Mouse (Mus musculus): Measurements from ENCODE around the gene A130010J15Rik. TPM values are rescaled to one million over a fixed set of nuclear protein-coding genes. Genes with fewer than 3 reads are reported as not detected.

The A130010J15Rik gene
- polyA plus RNA-seq, 1 experiment from 2014 or later, result 13.7 TPM

DNA sequence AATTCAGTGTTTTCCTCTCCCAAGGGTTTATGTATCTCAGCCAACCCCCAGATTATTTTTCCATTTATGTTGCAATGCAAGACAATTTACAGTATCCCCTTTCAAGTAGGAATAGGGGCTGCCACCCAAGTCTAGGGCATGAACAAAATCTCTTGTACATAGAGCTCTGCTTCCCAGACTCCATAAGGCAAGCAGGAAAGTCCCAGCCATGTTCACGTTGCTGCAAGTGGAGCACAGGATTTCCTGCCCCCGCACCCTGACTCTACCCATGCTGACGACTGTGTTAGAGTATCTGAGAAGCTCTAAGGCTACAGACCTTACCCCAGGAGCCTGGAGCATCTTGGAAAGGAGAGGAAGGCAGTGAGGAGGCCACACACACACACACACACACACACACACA is 21.9 kb downstream of the A130010J15Rik start:
- ATAC-seq, result peak; percentile 18; the same call in 1 of the 2 replicates

DNA sequence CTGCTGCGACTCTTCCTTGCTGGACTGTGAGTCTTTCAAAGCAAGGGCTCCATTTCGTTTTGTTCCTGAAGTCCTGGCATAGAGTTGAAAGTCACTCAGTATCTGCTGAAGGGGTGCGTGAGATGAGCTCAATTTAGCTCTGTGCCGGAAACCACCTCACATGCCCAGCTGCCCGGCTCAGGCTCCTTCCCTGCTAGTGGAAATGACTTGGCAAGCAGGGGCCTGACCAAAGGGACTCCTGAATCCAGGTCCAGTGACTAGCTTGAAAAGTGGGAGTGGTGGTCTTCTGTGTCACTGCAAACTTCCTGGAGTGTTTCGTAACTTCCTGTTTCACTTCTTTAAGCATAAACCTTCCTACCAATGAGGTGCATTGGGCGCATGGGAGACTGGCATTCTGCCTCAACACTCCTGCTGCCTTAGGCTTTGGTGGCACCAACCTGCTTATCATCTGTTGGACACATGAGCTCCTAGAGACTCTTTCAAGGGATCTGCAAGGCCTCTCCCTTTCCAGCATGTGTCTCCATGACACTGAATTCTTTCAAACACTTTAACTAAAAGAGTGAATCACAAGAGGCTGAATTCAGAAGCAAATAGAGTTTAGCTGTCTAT is 23.9 kb downstream of the A130010J15Rik start:
- H3K4me3 ChIP-seq (ENCODE audit: low read length), result no peak overlapping the region
- no peaks in the 10 kb centered on the region for H3K36me3 ChIP-seq (ENCODE audit: control insufficient read depth, insufficient read depth, low read length)
- H3K27me3 ChIP-seq (replicated peaks; ENCODE audit: control insufficient read depth, insufficient read depth, low read length), result no peaks in the 10 kb centered on the region
- ATAC-seq, result no peak
- 85% methylated on average over 7 of the region's 7 CpGs for WGBS
- H3K4me2 ChIP-seq (ENCODE audit: low read depth, low read length), result no peak overlapping the region
- H3K9ac ChIP-seq (ENCODE audit: low read depth, low read length), result no peak overlapping the region
- H3K4me1 ChIP-seq (ENCODE audit: control insufficient read depth, insufficient read depth, low read length), result peaks cover 25% of the 10 kb centered on the region
- no peak overlapping the region for H3K27ac ChIP-seq (ENCODE audit: low read length)
- H3K9me3 ChIP-seq (ENCODE audit: control insufficient read depth, low read length), result no peaks in the 10 kb centered on the region

More for the DNA sequence above, 21.9 kb downstream of the A130010J15Rik start:
- Histone ChIP-seq H3K27me3 (replicated peaks; ENCODE audit: control insufficient read depth, insufficient read depth, low read length) (no peaks in the 10 kb centered on the region), H3K9me3 (ENCODE audit: control insufficient read depth, low read length) (no peaks in the 10 kb centered on the region), H3K9ac (ENCODE audit: low read depth, low read length) (no peak overlapping the region), H3K4me3 (ENCODE audit: low read length) (no peak overlapping the region), H3K4me1 (ENCODE audit: control insufficient read depth, insufficient read depth, low read length) (peaks cover 25% of the 10 kb centered on the region), H3K27ac (ENCODE audit: low read length) (peak overlapping the region; percentile 85), H3K36me3 (ENCODE audit: control insufficient read depth, insufficient read depth, low read length) (no peaks in the 10 kb centered on the region), H3K4me2 (ENCODE audit: low read depth, low read length) (no peak overlapping the region)
- 42% methylated on average over 3 of the region's 3 CpGs for WGBS

DNA sequence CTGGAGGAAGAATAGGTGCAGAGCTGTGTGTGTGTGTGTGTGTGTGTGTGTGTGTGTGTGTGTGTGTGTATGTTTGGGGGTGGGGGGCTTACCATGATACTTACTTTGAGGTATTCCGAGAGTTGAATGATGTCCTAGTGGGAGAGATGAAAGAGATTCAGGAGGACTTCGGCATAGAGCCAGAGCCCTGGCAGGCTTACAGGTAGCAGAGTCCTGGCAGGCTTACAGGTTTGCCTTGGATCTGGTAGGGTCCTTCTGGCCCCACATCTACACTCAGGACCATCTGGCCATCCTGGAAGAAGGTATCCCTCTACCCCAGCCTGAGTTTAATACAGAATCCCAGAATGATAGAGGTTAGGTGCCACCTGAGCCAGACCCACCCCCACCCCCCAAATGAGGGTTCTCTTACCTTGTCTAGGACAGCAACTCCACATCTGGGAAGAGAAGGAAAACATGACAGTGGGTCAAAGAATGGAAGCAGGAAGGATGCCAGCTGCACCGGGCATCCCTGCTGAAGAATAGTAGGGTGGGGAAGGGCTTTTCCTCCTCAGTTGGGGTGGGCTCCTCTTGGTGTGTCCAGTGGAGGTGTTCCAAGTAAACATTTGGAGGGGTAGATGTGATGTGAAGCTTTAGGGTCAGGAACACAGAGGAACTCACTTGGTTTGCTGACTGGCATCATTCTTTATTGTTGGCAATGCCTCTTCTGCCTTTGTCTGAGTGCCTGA is 26.7 kb downstream of the A130010J15Rik start:
- WGBS, result 76% methylated on average over 3 of the region's 3 CpGs
- peaks cover 9% of the 10 kb centered on the region for H3K4me1 ChIP-seq (ENCODE audit: control insufficient read depth, insufficient read depth, low read length)
- no peaks in the 10 kb centered on the region for H3K36me3 ChIP-seq (ENCODE audit: control insufficient read depth, insufficient read depth, low read length)
- no peak overlapping the region for H3K9ac ChIP-seq (ENCODE audit: low read depth, low read length)
- no peak for ATAC-seq
- no peak overlapping the region for H3K4me2 ChIP-seq (ENCODE audit: low read depth, low read length)
- no peak overlapping the region for H3K4me3 ChIP-seq (ENCODE audit: low read length)
- no peaks in the 10 kb centered on the region for H3K27me3 ChIP-seq (replicated peaks; ENCODE audit: control insufficient read depth, insufficient read depth, low read length)
- H3K9me3 ChIP-seq (ENCODE audit: control insufficient read depth, low read length), result no peaks in the 10 kb centered on the region
- H3K27ac ChIP-seq (ENCODE audit: low read length), result no peak overlapping the region

- WGBS, result 52% methylated on average over 3 of the region's 3 CpGs
Observed at GRCm38 (mm10) chr1:193195169-193195810, 27.4 kb downstream of the A130010J15Rik start.

GRCm38 (mm10) chr1:193197494-193198205 is 29.8 kb downstream of the A130010J15Rik start:
- H3K4me1 ChIP-seq (ENCODE audit: control insufficient read depth, insufficient read depth, low read length), result no peaks in the 10 kb centered on the region
- no peaks in the 10 kb centered on the region for H3K36me3 ChIP-seq (ENCODE audit: control insufficient read depth, insufficient read depth, low read length)
- H3K9ac ChIP-seq (ENCODE audit: low read depth, low read length), result no peak overlapping the region
- no peak overlapping the region for H3K27ac ChIP-seq (ENCODE audit: low read length)
- H3K27me3 ChIP-seq (replicated peaks; ENCODE audit: control insufficient read depth, insufficient read depth, low read length), result no peaks in the 10 kb centered on the region
- WGBS, result 85% methylated on average over 18 of the region's 18 CpGs
- no peaks in the 10 kb centered on the region for H3K9me3 ChIP-seq (ENCODE audit: control insufficient read depth, low read length)
- H3K4me3 ChIP-seq (ENCODE audit: low read length), result no peak overlapping the region
- no peak overlapping the region for H3K4me2 ChIP-seq (ENCODE audit: low read depth, low read length)
- ATAC-seq, result 0 out of 2 replicates have a peak, but pooled peaks have one; percentile 6

More at GRCm38 (mm10) chr1:193195169-193195810, 27.4 kb downstream of the A130010J15Rik start:
- Histone ChIP-seq H3K4me2 (ENCODE audit: low read depth, low read length) (no peak overlapping the region), H3K27ac (ENCODE audit: low read length) (no peak overlapping the region), H3K9me3 (ENCODE audit: control insufficient read depth, low read length) (no peaks in the 10 kb centered on the region), H3K4me3 (ENCODE audit: low read length) (no peak overlapping the region), H3K27me3 (replicated peaks; ENCODE audit: control insufficient read depth, insufficient read depth, low read length) (no peaks in the 10 kb centered on the region), H3K4me1 (ENCODE audit: control insufficient read depth, insufficient read depth, low read length) (peaks cover 2% of the 10 kb centered on the region), H3K36me3 (ENCODE audit: control insufficient read depth, insufficient read depth, low read length) (no peaks in the 10 kb centered on the region), H3K9ac (ENCODE audit: low read depth, low read length) (no peak overlapping the region)
- no peak for ATAC-seq

DNA sequence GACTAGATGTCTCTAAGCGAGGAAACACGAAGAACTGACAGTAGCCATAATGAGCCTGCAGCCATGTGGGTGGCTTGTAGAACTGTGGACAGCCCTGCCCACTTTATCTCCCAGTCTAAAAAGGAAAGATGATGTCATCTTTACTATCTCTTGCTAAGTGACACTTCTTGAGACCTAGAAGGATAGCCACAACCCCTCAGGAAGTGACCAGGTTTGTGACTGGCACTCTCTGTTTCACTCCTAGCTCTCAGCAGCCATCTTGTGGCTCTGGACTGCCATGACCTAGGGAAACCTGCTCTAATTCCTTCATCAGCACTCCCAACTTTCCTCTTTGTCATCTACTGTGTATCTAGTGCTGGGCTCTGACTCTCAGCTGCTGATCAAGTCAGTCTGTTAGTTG is 30.5 kb downstream of the A130010J15Rik start:
- ATAC-seq, result peak; percentile 40; the same call in 1 of the 2 replicates
- WGBS, result 97% methylated on average over 2 of the region's 2 CpGs
- Histone ChIP-seq H3K27ac (ENCODE audit: low read length) (no peak overlapping the region), H3K4me1 (ENCODE audit: control insufficient read depth, insufficient read depth, low read length) (no peaks in the 10 kb centered on the region), H3K36me3 (ENCODE audit: control insufficient read depth, insufficient read depth, low read length) (no peaks in the 10 kb centered on the region), H3K9ac (ENCODE audit: low read depth, low read length) (no peak overlapping the region), H3K9me3 (ENCODE audit: control insufficient read depth, low read length) (no peaks in the 10 kb centered on the region), H3K4me3 (ENCODE audit: low read length) (no peak overlapping the region), H3K4me2 (ENCODE audit: low read depth, low read length) (no peak overlapping the region), H3K27me3 (replicated peaks; ENCODE audit: control insufficient read depth, insufficient read depth, low read length) (no peaks in the 10 kb centered on the region)

DNA sequence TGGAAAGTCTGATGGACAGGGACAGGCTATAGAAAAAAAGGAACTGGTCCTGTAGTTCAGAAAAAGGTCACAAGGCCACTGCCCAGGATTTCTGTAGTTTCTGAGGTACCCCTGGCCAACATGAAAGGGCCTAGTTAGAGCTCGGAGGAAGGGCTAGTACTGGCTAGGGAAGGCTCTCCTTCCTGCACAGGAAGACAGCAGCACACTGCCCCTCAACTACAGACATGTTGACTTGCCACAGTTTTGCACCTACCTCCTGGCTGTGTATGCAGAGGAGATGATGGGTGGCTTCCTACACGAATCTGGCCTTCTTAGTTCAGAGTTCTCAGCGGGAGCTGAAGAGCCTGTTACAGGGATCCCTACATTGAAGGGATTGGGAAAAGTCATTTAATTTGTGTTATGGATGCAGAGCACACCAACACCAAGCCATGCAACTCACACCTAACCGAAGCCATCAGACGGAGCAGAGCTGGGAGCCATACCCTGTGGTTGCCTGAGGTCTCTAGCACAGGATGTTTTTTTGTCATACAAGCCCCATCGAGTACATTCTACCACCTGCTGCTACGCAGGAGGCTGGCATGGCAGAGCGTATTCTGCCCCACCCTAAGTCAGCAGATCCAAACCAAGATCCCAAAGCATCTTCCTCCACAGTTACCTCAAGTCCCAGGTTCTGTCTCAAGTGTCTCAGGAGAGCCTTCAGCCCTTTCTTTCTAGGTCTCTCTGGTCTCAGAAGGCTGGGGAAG is 33.0 kb downstream of the A130010J15Rik start:
- Histone ChIP-seq H3K4me2 (ENCODE audit: low read depth, low read length) (no peak overlapping the region), H3K27ac (ENCODE audit: low read length) (no peak overlapping the region), H3K4me3 (ENCODE audit: low read length) (no peak overlapping the region), H3K27me3 (replicated peaks; ENCODE audit: control insufficient read depth, insufficient read depth, low read length) (no peaks in the 10 kb centered on the region), H3K4me1 (ENCODE audit: control insufficient read depth, insufficient read depth, low read length) (no peaks in the 10 kb centered on the region), H3K36me3 (ENCODE audit: control insufficient read depth, insufficient read depth, low read length) (no peaks in the 10 kb centered on the region), H3K9ac (ENCODE audit: low read depth, low read length) (no peak overlapping the region), H3K9me3 (ENCODE audit: control insufficient read depth, low read length) (no peaks in the 10 kb centered on the region)
- ATAC-seq, result no peak
- 83% methylated on average over 8 of the region's 8 CpGs for WGBS

DNA sequence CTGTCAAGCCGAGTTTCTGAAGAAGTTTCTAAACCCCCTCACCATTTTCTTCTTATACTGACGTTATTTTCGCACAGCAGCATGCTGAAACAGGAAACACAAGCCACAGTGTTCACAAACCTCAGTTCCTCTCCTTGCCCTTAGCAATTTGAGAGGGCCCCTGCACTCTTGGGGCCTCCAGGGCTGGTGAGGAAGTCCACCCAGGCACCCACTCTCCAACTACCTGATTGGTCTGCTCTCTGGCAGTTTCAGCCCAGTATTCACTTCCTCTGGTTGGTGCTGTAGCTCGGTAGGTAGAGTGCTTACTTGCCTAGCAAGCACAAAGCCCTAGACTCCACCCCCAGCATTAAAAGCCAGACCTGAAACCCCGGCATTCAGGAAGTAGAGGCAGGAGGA is 33.5 kb downstream of the A130010J15Rik start, which contains the start of gene Traf3ip3:
Gene Traf3ip3, minus strand, starts transcription at position 321 of the 396 bp plus-strand sequence.
- peak; percentile 56; the same call in 1 of the 2 replicates for ATAC-seq
- WGBS, result 66% methylated on average over 5 of the region's 5 CpGs

More for the DNA sequence above, 33.5 kb downstream of the A130010J15Rik start, which contains the start of gene Traf3ip3:
- Histone ChIP-seq H3K4me1 (ENCODE audit: control insufficient read depth, insufficient read depth, low read length) (no peaks in the 10 kb centered on the region), H3K27ac (ENCODE audit: low read length) (no peak within 1 kb of the TSS), H3K27me3 (replicated peaks; ENCODE audit: control insufficient read depth, insufficient read depth, low read length) (no peaks in the 10 kb centered on the region), H3K9ac (ENCODE audit: low read depth, low read length) (no peak within 1 kb of the TSS), H3K4me3 (ENCODE audit: low read length) (no peak within 1 kb of the TSS), H3K4me2 (ENCODE audit: low read depth, low read length) (no peak within 1 kb of the TSS), H3K36me3 (ENCODE audit: control insufficient read depth, insufficient read depth, low read length) (no peaks in the 10 kb centered on the region), H3K9me3 (ENCODE audit: control insufficient read depth, low read length) (no peaks in the 10 kb centered on the region)
